Mouse (Mus musculus) lung, embryonic 16.5 days (tissue): ENCODE results near the gene Slc25a45. TPM values are rescaled to one million over a fixed set of nuclear protein-coding genes. Genes with fewer than 3 reads are reported as not detected.

ENCODE experiments used
- ATAC-seq: fragments of 200-750 bp; cut with Nextera tagmentation; 2 replicates; pipeline ENCODE4 v1.8.0; 2017; ENCODE audit warnings: low read depth, mild to moderate bottlenecking, moderate library complexity
- H3K27ac ChIP-seq: fragments of 300-500 bp; sonication (generic); 2 replicates; pipeline ENCODE4 v1.5.1; 2014; ENCODE audit warnings: mild to moderate bottlenecking, control low read depth, low read length
- H3K27me3 ChIP-seq: fragments of 300-500 bp; sonication (generic); 2 replicates; pipeline ENCODE4 v1.6.1; 2014; ENCODE audit warnings: low read depth, low read length, mixed read lengths; ENCODE audit not compliant: control insufficient read depth, insufficient read depth
- H3K36me3 ChIP-seq: fragments of 300-500 bp; sonication (generic); 2 replicates; pipeline ENCODE4 v1.6.1; 2014; ENCODE audit warnings: low read length; ENCODE audit not compliant: control insufficient read depth, insufficient read depth
- H3K4me1 ChIP-seq: fragments of 300-500 bp; sonication (generic); replicated peaks from 2 replicates; pipeline ENCODE4 v1.6.1; 2014; ENCODE audit warnings: low read length, mixed read lengths; ENCODE audit not compliant: control insufficient read depth, insufficient read depth
- H3K4me2 ChIP-seq: fragments of 300-500 bp; sonication (generic); 2 replicates; pipeline ENCODE4 v1.6.1; 2014; ENCODE audit warnings: low read depth, low read length, control low read depth
- H3K4me3 ChIP-seq: fragments of 300-500 bp; sonication (generic); 2 replicates; pipeline ENCODE4 v1.5.1; 2014; ENCODE audit warnings: mild to moderate bottlenecking, low read length, control low read depth
- H3K9ac ChIP-seq: fragments of 300-500 bp; sonication (generic); 2 replicates; pipeline ENCODE4 v1.6.1; 2014; ENCODE audit warnings: low read length, control low read depth
- H3K9me3 ChIP-seq: fragments of 300-500 bp; sonication (generic); 2 replicates; pipeline ENCODE4 v1.6.1; 2016; ENCODE audit warnings: low read length; ENCODE audit not compliant: control insufficient read depth
- WGBS: fragments of 180-500 bp; shearing (Covaris S2); extraction: QIAGEN DNeasy Blood & Tissue Kit; methylation state at CpG from one replicate; pipeline ENCODE4 v1.1.7; 2014; 5-methylcytosine and 5-hydroxymethylcytosine counted together
- polyA plus RNA-seq: library from polyadenylated mRNA; unstranded; fragments of >200 nt; fragmentation: Nextera tagmentation; extraction: Ambion mirVana; gene quantifications from 2 replicates; pipeline ENCODE4 v1.2.1, GENCODE M21; 2015

Gene Slc25a45
- polyA plus RNA-seq, 1 experiment from 2014 or later = 5.7 TPM

- Histone ChIP-seq H3K9me3 (no peaks in the 10 kb centered on the region), H3K4me3 (peak overlapping the region; percentile 73), H3K27me3 (no peaks in the 10 kb centered on the region), H3K4me2 (peak overlapping the region; percentile 77), H3K36me3 (peaks cover 13% of the 10 kb centered on the region), H3K27ac (0 out of 2 replicates have a peak overlapping the region, but pooled peaks have one; percentile 9), H3K4me1 (peaks cover 25% of the 10 kb centered on the region), H3K9ac (peak overlapping the region; percentile 43; the same call in 1 of the 2 replicates)
- WGBS = 15% methylated on average over 9 of the region's 9 CpGs
- ATAC-seq = peak; percentile 9
These were observed 44.1 kb downstream of the Slc25a45 start for GRCm38 (mm10) chr19:5921715-5922114.

GRCm38 (mm10) chr19:5922119-5922942 is 44.7 kb downstream of the Slc25a45 start:
- Histone ChIP-seq H3K36me3 (peaks cover 7% of the 10 kb centered on the region), H3K4me1 (peaks cover 25% of the 10 kb centered on the region), H3K9ac (peak overlapping the region; percentile 43), H3K27ac (0 out of 2 replicates have a peak overlapping the region, but pooled peaks have one; percentile 9), H3K9me3 (no peaks in the 10 kb centered on the region), H3K4me2 (peak overlapping the region; percentile 77), H3K27me3 (no peaks in the 10 kb centered on the region), H3K4me3 (peak overlapping the region; percentile 73)
- ATAC-seq = no peak
- WGBS = 55% methylated on average over 15 of the region's 15 CpGs

GRCm38 (mm10) chr19:5922963-5923362 is 45.4 kb downstream of the Slc25a45 start:
- Histone ChIP-seq H3K27ac (no peak overlapping the region), H3K4me2 (peak overlapping the region; percentile 77), H3K4me3 (peak overlapping the region; percentile 73; the same call in 1 of the 2 replicates), H3K27me3 (no peaks in the 10 kb centered on the region), H3K36me3 (0 out of 2 replicates have a peak, but pooled peaks cover 3% of the 10 kb centered on the region), H3K9me3 (no peaks in the 10 kb centered on the region), H3K9ac (peak overlapping the region; percentile 43; the same call in 1 of the 2 replicates), H3K4me1 (peaks cover 25% of the 10 kb centered on the region)
- WGBS = 98% methylated on average over 3 of the region's 3 CpGs
- no peak for ATAC-seq

- under 1% methylated on average over 38 of the region's 38 CpGs for WGBS
- H3K4me2 ChIP-seq = peak overlapping the region; percentile 77
These were observed 46.5 kb downstream of the Slc25a45 start for GRCm38 (mm10) chr19:5923990-5924712.

GRCm38 (mm10) chr19:5924713-5925093 is 47.1 kb downstream of the Slc25a45 start, which contains the start of gene Cdc42ep2:
Cdc42ep2 (minus strand) TSS chr19:5924816.
- no peaks in the 10 kb centered on the region for H3K27me3 ChIP-seq
- ATAC-seq = peak; percentile 94
- WGBS = under 1% methylated on average over 18 of the region's 18 CpGs
- no peaks in the 10 kb centered on the region for H3K36me3 ChIP-seq
- H3K9ac ChIP-seq = peak within 1 kb of the TSS; percentile 75
- peak within 1 kb of the TSS; percentile 73 for H3K4me3 ChIP-seq
- H3K4me1 ChIP-seq = peaks cover 41% of the 10 kb centered on the region
- peak within 1 kb of the TSS; percentile 94 for H3K27ac ChIP-seq
- no peaks in the 10 kb centered on the region for H3K9me3 ChIP-seq
- peak within 1 kb of the TSS; percentile 77 for H3K4me2 ChIP-seq

More at GRCm38 (mm10) chr19:5923990-5924712, 46.5 kb downstream of the Slc25a45 start:
- Histone ChIP-seq H3K36me3 (no peaks in the 10 kb centered on the region), H3K9ac (peak overlapping the region; percentile 75), H3K4me1 (peaks cover 36% of the 10 kb centered on the region), H3K27me3 (no peaks in the 10 kb centered on the region), H3K9me3 (no peaks in the 10 kb centered on the region), H3K4me3 (peak overlapping the region; percentile 73), H3K27ac (peak overlapping the region; percentile 94)
- peak; percentile 83 for ATAC-seq

- ATAC-seq = no peak
- Histone ChIP-seq H3K36me3 (no peaks in the 10 kb centered on the region), H3K4me1 (peaks cover 48% of the 10 kb centered on the region), H3K9ac (peak overlapping the region; percentile 60), H3K4me3 (peak overlapping the region; percentile 73), H3K27me3 (no peaks in the 10 kb centered on the region), H3K27ac (peak overlapping the region; percentile 82), H3K4me2 (peak overlapping the region; percentile 77), H3K9me3 (no peaks in the 10 kb centered on the region)
- WGBS = 27% methylated on average over 11 of the region's 11 CpGs
These were observed 47.8 kb downstream of the Slc25a45 start for GRCm38 (mm10) chr19:5925311-5925855.

- H3K36me3 ChIP-seq = no peaks in the 10 kb centered on the region
- no peak overlapping the region for H3K9ac ChIP-seq
- WGBS = 66% methylated on average over 11 of the region's 11 CpGs
- H3K4me2 ChIP-seq = no peak overlapping the region
- H3K27ac ChIP-seq = no peak overlapping the region
- H3K4me3 ChIP-seq = no peak overlapping the region
- ATAC-seq = no peak
- H3K4me1 ChIP-seq = peaks cover 38% of the 10 kb centered on the region
- no peaks in the 10 kb centered on the region for H3K27me3 ChIP-seq
- no peaks in the 10 kb centered on the region for H3K9me3 ChIP-seq
These were observed 49.4 kb downstream of the Slc25a45 start for GRCm38 (mm10) chr19:5927026-5927425.

- Histone ChIP-seq H3K4me2 (no peak overlapping the region), H3K36me3 (no peaks in the 10 kb centered on the region), H3K9me3 (no peaks in the 10 kb centered on the region), H3K27ac (no peak overlapping the region), H3K4me3 (no peak overlapping the region), H3K4me1 (peaks cover 33% of the 10 kb centered on the region), H3K27me3 (no peaks in the 10 kb centered on the region), H3K9ac (no peak overlapping the region)
- 73% methylated on average over 8 of the region's 8 CpGs for whole genome bisulfite sequencing
- no peak for ATAC-seq
These were observed 49.9 kb downstream of the Slc25a45 start for GRCm38 (mm10) chr19:5927532-5927931.

GRCm38 (mm10) chr19:5928104-5928503 is 50.5 kb downstream of the Slc25a45 start:
- H3K4me1 ChIP-seq = peaks cover 32% of the 10 kb centered on the region
- no peak overlapping the region for H3K4me3 ChIP-seq
- H3K27me3 ChIP-seq = no peaks in the 10 kb centered on the region
- no peaks in the 10 kb centered on the region for H3K9me3 ChIP-seq
- WGBS = 71% methylated on average over 6 of the region's 6 CpGs
- H3K9ac ChIP-seq = no peak overlapping the region; the same call in 1 of the 2 replicates
- H3K4me2 ChIP-seq = no peak overlapping the region
- no peaks in the 10 kb centered on the region for H3K36me3 ChIP-seq
- no peak overlapping the region for H3K27ac ChIP-seq
- no peak for ATAC-seq
